ENCODE assay signal across 13 mouse cellular contexts in genomic region chr16:93983576-93983975, GRCm38 (mm10). TPM values are rescaled to one million over a fixed set of nuclear protein-coding genes. Genes with fewer than 3 reads are reported as not detected.
DNase-seq lines count a peak whose midpoint lies in the region; ATAC-seq and TF ChIP-seq lines count a peak whose summit lies in the region.
"Had no signal": no experiment of that assay in that cellular context is flagged by ENCODE, and none has a peak within 500 bp of the region (broad histone marks: within the 10 kb centered on the region; RNA-seq: fewer than 3 reads in every experiment).

No protein-coding gene starts in this region.

- ATAC-seq in lung, embryonic 14.5 days (ENCODE audit: insufficient read depth), result peak; percentile 28; the same call in 1 of the 2 replicates
- ATAC-seq in forebrain, embryonic 16.5 days, result no peak
- ATAC-seq: hindbrain, postnatal 0 days; midbrain, embryonic 15.5 days had no signal

- H3K9me3 ChIP-seq in lung, embryonic 14.5 days (ENCODE audit: low read depth, low read length), result no peaks in the 10 kb centered on the region
- H3K9me3 ChIP-seq in forebrain, embryonic 16.5 days (ENCODE audit: control insufficient read depth, low read length), result no peaks in the 10 kb centered on the region
- H3K9me3 ChIP-seq: midbrain, embryonic 15.5 days had no signal

- no peak overlapping the region for H3K9ac ChIP-seq in lung, embryonic 14.5 days
- H3K9ac ChIP-seq in forebrain, embryonic 16.5 days (replicated peaks; ENCODE audit: low read depth, low read length), result no peak overlapping the region
- H3K9ac ChIP-seq: heart, embryonic 12.5 days; midbrain, embryonic 15.5 days had no signal

- no peak for TF ChIP-seq CTCF in lung, embryonic 14.5 days (IDR thresholded peaks at IDR 0.05; ENCODE audit: low read depth)

- intact Hi-C loops in left cerebral cortex, postnatal 10 days (cut with DNase I), result no loop called here

- no peak overlapping the region for H3K4me3 ChIP-seq in lung, embryonic 14.5 days (ENCODE audit: low read depth, low read length)
- H3K4me3 ChIP-seq in forebrain, embryonic 16.5 days (replicated peaks; ENCODE audit: low read length), result no peak overlapping the region
- H3K4me3 ChIP-seq: heart, embryonic 12.5 days; midbrain, embryonic 15.5 days had no signal

- H3K4me1 ChIP-seq in lung, embryonic 14.5 days (ENCODE audit: insufficient read depth), result no peaks in the 10 kb centered on the region
- no peaks in the 10 kb centered on the region for H3K4me1 ChIP-seq in forebrain, embryonic 16.5 days (replicated peaks; ENCODE audit: control insufficient read depth, insufficient read depth, low read length)
- H3K4me1 ChIP-seq: heart, embryonic 12.5 days; midbrain, embryonic 15.5 days had no signal

- no peak overlapping the region for H3K27ac ChIP-seq in lung, embryonic 14.5 days (ENCODE audit: low read depth)
- H3K27ac ChIP-seq in forebrain, embryonic 16.5 days (ENCODE audit: low read length), result no peak overlapping the region
- H3K27ac ChIP-seq: hindbrain, postnatal 0 days; midbrain, embryonic 15.5 days had no signal

- 49% methylated on average over 9 of the region's 9 CpGs for WGBS in lung, embryonic 14.5 days
- 75% methylated on average over 9 of the region's 9 CpGs for WGBS in forebrain, embryonic 16.5 days

- peak; percentile 46 for DNase-seq in lung, embryonic 14.5 days
- DNase-seq in lung, postnatal 14 days, result no peak
- DNase-seq in frontal cortex, postnatal 14 days (ENCODE audit: low spot score in 2 of 2), result peak; percentile 20 to 25
- DNase-seq in left cerebral cortex, postnatal 10 days (ENCODE audit: extremely low spot score in 1 of 2, low spot score in 2 of 2), result peak; percentile 7 to 40
- peak; percentile 53 for DNase-seq in right cerebral cortex, postnatal 25 days
- DNase-seq in thymus, postnatal 10 days (ENCODE audit: low spot score in 2 of 2), result no peak
- no peak for DNase-seq in kidney, adult 11 months
- DNase-seq: cerebellum, postnatal 25 days had no signal

- H3K36me3 ChIP-seq in lung, embryonic 14.5 days (ENCODE audit: insufficient read depth), result no peaks in the 10 kb centered on the region
- no peaks in the 10 kb centered on the region for H3K36me3 ChIP-seq in forebrain, embryonic 16.5 days (ENCODE audit: control insufficient read depth, insufficient read depth)
- H3K36me3 ChIP-seq: heart, embryonic 12.5 days; midbrain, embryonic 15.5 days had no signal

- no peak overlapping the region for H3K4me2 ChIP-seq in lung, embryonic 14.5 days
- no peak overlapping the region for H3K4me2 ChIP-seq in forebrain, embryonic 16.5 days (ENCODE audit: low read length)
- H3K4me2 ChIP-seq: heart, embryonic 12.5 days; midbrain, embryonic 15.5 days had no signal

- H3K27me3 ChIP-seq in lung, embryonic 14.5 days (ENCODE audit: insufficient read depth, low read length), result no peaks in the 10 kb centered on the region
- no peaks in the 10 kb centered on the region for H3K27me3 ChIP-seq in forebrain, embryonic 16.5 days (replicated peaks; ENCODE audit: control insufficient read depth, insufficient read depth, low read length)
- H3K27me3 ChIP-seq: CH12.LX; heart, embryonic 12.5 days; midbrain, embryonic 15.5 days had no signal

RNA-seq across cellular contexts. Expression of gene Cldn14, which starts 25.1 kb away (rescaled TPM):
- polyA plus RNA-seq in lung, embryonic 14.5 days (2014; fragmentation: Nextera tagmentation; extraction: Ambion mirVana), result not detected in 2 replicates
- total RNA-seq in left cerebral cortex, postnatal 10 days (2021), result under 1 TPM; 0.24 to 0.84 TPM
- polyA plus RNA-seq in forebrain, embryonic 16.5 days (2015; fragmentation: Nextera tagmentation; extraction: Ambion mirVana), result not detected in 2 replicates
- total RNA-seq: hindbrain, postnatal 0 days had no signal
- polyA plus RNA-seq: heart, embryonic 12.5 days; midbrain, embryonic 15.5 days had no signal

Comparison
In these comparisons a context has a peak if more than half of its experiments do, and no peak if none do; other contexts are left out.
1. DNase-seq: peak in lung, embryonic 14.5 days (single experiment), frontal cortex, postnatal 14 days (2 of 2), left cerebral cortex, postnatal 10 days (2 of 2) and right cerebral cortex, postnatal 25 days (single experiment); none in lung, postnatal 14 days (single experiment), thymus, postnatal 10 days (0 of 2) and kidney, adult 11 months (single experiment).